Mouse (Mus musculus): ENCODE results near the gene Slc9a9.

The Slc9a9 gene

GRCm38 (mm10) chr9:94732136-94732535, 62.4 kb downstream of the Slc9a9 start:
- no peak for DNase-seq (ENCODE audit: low spot score in 2 of 2)

- no peak for DNase-seq (ENCODE audit: low spot score in 2 of 2)
Measured at GRCm38 (mm10) chr9:94732599-94733287, 63.0 kb downstream of the Slc9a9 start.

- DNase-seq (ENCODE audit: low spot score in 2 of 2) = no peak
Measured at GRCm38 (mm10) chr9:94734320-94734719, 64.6 kb downstream of the Slc9a9 start.

GRCm38 (mm10) chr9:94737226-94737625, 67.5 kb downstream of the Slc9a9 start:
- DNase-seq (ENCODE audit: low spot score in 2 of 2) = no peak

- peak in 1 of 2 experiments; percentile 37 for DNase-seq (ENCODE audit: low spot score in 2 of 2)
Measured at GRCm38 (mm10) chr9:94738555-94739427, 69.1 kb downstream of the Slc9a9 start.

- no peak for DNase-seq (ENCODE audit: low spot score in 2 of 2)
Measured at GRCm38 (mm10) chr9:94740841-94741240, 71.1 kb downstream of the Slc9a9 start.

- DNase-seq (ENCODE audit: low spot score in 2 of 2) = no peak
Measured at GRCm38 (mm10) chr9:94743291-94743690, 73.6 kb downstream of the Slc9a9 start.

- DNase-seq (ENCODE audit: low spot score in 2 of 2) = no peak
Measured at GRCm38 (mm10) chr9:94748503-94748902, 78.8 kb downstream of the Slc9a9 start.

GRCm38 (mm10) chr9:94750187-94750586, 80.5 kb downstream of the Slc9a9 start:
- DNase-seq (ENCODE audit: low spot score in 2 of 2) = no peak

- no peak for DNase-seq (ENCODE audit: low spot score in 2 of 2)
Measured at GRCm38 (mm10) chr9:94750935-94751637, 81.4 kb downstream of the Slc9a9 start.

- DNase-seq (ENCODE audit: low spot score in 2 of 2) = no peak
Measured at GRCm38 (mm10) chr9:94751638-94752021, 81.9 kb downstream of the Slc9a9 start.

GRCm38 (mm10) chr9:94752121-94752520, 82.4 kb downstream of the Slc9a9 start:
- DNase-seq (ENCODE audit: low spot score in 2 of 2) = no peak

GRCm38 (mm10) chr9:94759904-94760303, 90.2 kb downstream of the Slc9a9 start:
- no peak for DNase-seq (ENCODE audit: low spot score in 2 of 2)

GRCm38 (mm10) chr9:94768114-94768513, 98.4 kb downstream of the Slc9a9 start:
- DNase-seq (ENCODE audit: low spot score in 2 of 2) = no peak

- no peak for DNase-seq (ENCODE audit: low spot score in 2 of 2)
Measured at GRCm38 (mm10) chr9:94768524-94768923, 98.8 kb downstream of the Slc9a9 start.

- no peak for DNase-seq (ENCODE audit: low spot score in 2 of 2)
Measured at GRCm38 (mm10) chr9:94773357-94773756, 103.6 kb downstream of the Slc9a9 start.

- DNase-seq (ENCODE audit: low spot score in 2 of 2) = no peak
Measured at GRCm38 (mm10) chr9:94788261-94788660, 118.6 kb downstream of the Slc9a9 start.

GRCm38 (mm10) chr9:94790966-94791365, 121.3 kb downstream of the Slc9a9 start:
- no peak for DNase-seq (ENCODE audit: low spot score in 2 of 2)

- DNase-seq (ENCODE audit: low spot score in 2 of 2) = no peak
Measured at GRCm38 (mm10) chr9:94803073-94803472, 133.4 kb downstream of the Slc9a9 start.

GRCm38 (mm10) chr9:94805506-94805905, 135.8 kb downstream of the Slc9a9 start:
- no peak for DNase-seq (ENCODE audit: low spot score in 2 of 2)

- no peak for DNase-seq (ENCODE audit: low spot score in 2 of 2)
Measured at GRCm38 (mm10) chr9:94815518-94815917, 145.8 kb downstream of the Slc9a9 start.

GRCm38 (mm10) chr9:94821268-94821667, 151.6 kb downstream of the Slc9a9 start:
- no peak for DNase-seq (ENCODE audit: low spot score in 2 of 2)

All from heart, adult 9 months (tissue).